Mouse (Mus musculus) adrenal gland, postnatal 25 days (tissue): Measurements from ENCODE around the gene Itpr1. TPM values are rescaled to one million over a fixed set of nuclear protein-coding genes. Genes with fewer than 3 reads are reported as not detected.

Experiments
- DNase-seq: peaks from one replicate; pipeline ENCODE4 v3.0.0; 2021; ENCODE audit warnings: mixed read lengths
- total RNA-seq: library from RNA; stranded (reverse); gene quantifications from 2 replicates; pipeline ENCODE4 v1.2.3, GENCODE M21; 2021

The Itpr1 gene
- total RNA-seq, 1 experiment from 2014 or later = 168 TPM

- DNase-seq = no peak
These were observed 66.1 kb downstream of the Itpr1 start for GRCm38 (mm10) chr6:108278826-108279630.

GRCm38 (mm10) chr6:108282131-108282530 lies 69.2 kb downstream of the Itpr1 start:
- DNase-seq = no peak

- no peak for DNase-seq
These were observed 69.7 kb downstream of the Itpr1 start for GRCm38 (mm10) chr6:108282621-108283020.

GRCm38 (mm10) chr6:108284688-108285087 lies 71.8 kb downstream of the Itpr1 start:
- DNase-seq = no peak

- DNase-seq = no peak
These were observed 76.1 kb downstream of the Itpr1 start for GRCm38 (mm10) chr6:108288979-108289378.

GRCm38 (mm10) chr6:108290978-108291377 lies 78.1 kb downstream of the Itpr1 start:
- DNase-seq = no peak

- no peak for DNase-seq
These were observed 78.7 kb downstream of the Itpr1 start for GRCm38 (mm10) chr6:108291556-108291955.

GRCm38 (mm10) chr6:108301856-108302255 lies 89.0 kb downstream of the Itpr1 start:
- no peak for DNase-seq

GRCm38 (mm10) chr6:108303619-108304567 lies 91.0 kb downstream of the Itpr1 start:
- DNase-seq = no peak

- no peak for DNase-seq
These were observed 92.4 kb downstream of the Itpr1 start for GRCm38 (mm10) chr6:108305171-108305779.

- peak; percentile 41 for DNase-seq
These were observed 93.3 kb downstream of the Itpr1 start for GRCm38 (mm10) chr6:108306240-108306639.

- DNase-seq = no peak
These were observed 94.2 kb downstream of the Itpr1 start for GRCm38 (mm10) chr6:108306910-108307584.

GRCm38 (mm10) chr6:108307770-108308169 lies 94.9 kb downstream of the Itpr1 start:
- no peak for DNase-seq

- no peak for DNase-seq
These were observed 96.7 kb downstream of the Itpr1 start for GRCm38 (mm10) chr6:108309391-108310182.

- DNase-seq = no peak
These were observed 100.2 kb downstream of the Itpr1 start for GRCm38 (mm10) chr6:108313056-108313455.

GRCm38 (mm10) chr6:108313997-108314396 lies 101.1 kb downstream of the Itpr1 start:
- DNase-seq = no peak

- no peak for DNase-seq
These were observed 103.5 kb downstream of the Itpr1 start for GRCm38 (mm10) chr6:108316268-108316824.

- DNase-seq = no peak
These were observed 104.1 kb downstream of the Itpr1 start for GRCm38 (mm10) chr6:108316951-108317350.

GRCm38 (mm10) chr6:108321653-108322052 lies 108.8 kb downstream of the Itpr1 start:
- DNase-seq = no peak

- no peak for DNase-seq
These were observed 111.6 kb downstream of the Itpr1 start for GRCm38 (mm10) chr6:108324464-108325025.
